Mouse (Mus musculus): ENCODE results near the gene Pphln1. TPM values are rescaled to one million over a fixed set of nuclear protein-coding genes. Genes with fewer than 3 reads are reported as not detected.
A peak's percentile ranks its signal among the peaks of the same experiment; 100 is the strongest.

Gene Pphln1
- polyA plus RNA-seq, 1 experiment from 2014 or later, result 22.3 TPM

DNA sequence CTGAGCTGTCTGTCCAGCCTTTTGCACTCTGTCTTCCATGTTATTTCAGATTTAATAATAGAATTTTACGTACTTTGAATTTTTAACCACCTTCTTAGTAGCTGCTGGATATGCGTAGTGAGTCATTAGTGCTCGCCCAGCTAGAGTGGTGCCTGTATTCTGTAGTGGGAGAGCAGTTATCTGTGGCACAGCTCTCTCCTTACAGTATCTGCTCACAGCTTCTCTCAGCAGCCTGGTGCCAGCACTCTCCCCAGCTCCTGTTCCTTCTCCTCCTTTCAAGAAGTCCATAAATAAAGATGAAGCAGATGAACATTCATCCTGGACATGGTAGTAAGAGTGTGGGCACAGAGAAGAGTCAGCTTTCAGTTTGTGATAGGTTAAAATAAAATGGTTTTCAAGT, 76.1 kb downstream of the Pphln1 start:
- Histone ChIP-seq H3K27me3 (replicated peaks; ENCODE audit: insufficient read depth, low read length) (no peaks in the 10 kb centered on the region), H3K27ac (ENCODE audit: low read length) (no peak overlapping the region), H3K4me1 (ENCODE audit: insufficient read depth, low read depth, low read length) (no peaks in the 10 kb centered on the region), H3K4me3 (ENCODE audit: low read depth, low read length) (no peak overlapping the region), H3K9ac (replicated peaks; ENCODE audit: low read depth) (no peak overlapping the region), H3K4me2 (replicated peaks; ENCODE audit: low read depth, low read length) (no peak overlapping the region), H3K9me3 (ENCODE audit: low read length) (no peaks in the 10 kb centered on the region), H3K36me3 (ENCODE audit: insufficient read depth, low read length) (no peaks in the 10 kb centered on the region)
- 86% methylated on average over 3 of the region's 3 CpGs for WGBS
- DNase-seq (ENCODE audit: low spot score) (no peak), ATAC-seq (no peak)
- TF ChIP-seq EP300 (IDR thresholded peaks at IDR 0.05), result no peak
- no peak for TF ChIP-seq CTCF (IDR thresholded peaks at IDR 0.05)

DNA sequence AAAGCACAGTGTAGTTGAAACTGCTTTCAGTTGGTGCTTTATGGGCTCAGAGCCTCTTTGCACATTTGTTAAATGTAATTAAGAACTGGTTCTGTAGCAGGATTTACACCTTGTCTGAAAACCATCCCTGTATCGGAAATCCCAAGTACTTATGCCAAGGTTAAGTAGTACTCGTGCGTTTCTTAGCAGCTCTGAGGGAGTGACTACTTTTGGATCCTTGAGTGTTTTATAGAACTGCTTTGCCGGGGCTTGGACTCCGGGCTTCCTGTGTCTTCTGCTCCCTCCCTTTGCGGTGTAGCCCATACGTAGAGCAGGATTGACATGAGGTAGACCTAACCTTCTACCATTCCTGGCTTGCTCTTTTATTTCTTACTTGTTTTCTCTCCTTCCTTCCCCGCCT, 77.5 kb downstream of the Pphln1 start:
- Histone ChIP-seq H3K9ac (replicated peaks; ENCODE audit: low read depth) (no peak overlapping the region), H3K4me1 (ENCODE audit: insufficient read depth, low read depth, low read length) (no peaks in the 10 kb centered on the region), H3K4me3 (ENCODE audit: low read depth, low read length) (no peak overlapping the region), H3K9me3 (ENCODE audit: low read length) (no peaks in the 10 kb centered on the region), H3K4me2 (replicated peaks; ENCODE audit: low read depth, low read length) (0 out of 2 replicates have a peak overlapping the region, but pooled peaks have one; percentile 9), H3K27me3 (replicated peaks; ENCODE audit: insufficient read depth, low read length) (no peaks in the 10 kb centered on the region), H3K27ac (ENCODE audit: low read length) (no peak overlapping the region), H3K36me3 (ENCODE audit: insufficient read depth, low read length) (no peaks in the 10 kb centered on the region)
- ATAC-seq, result peak; percentile 75
- WGBS, result 33% methylated on average over 8 of the region's 8 CpGs
- 0 out of 2 replicates have a peak, but pooled peaks have one; percentile 17 for TF ChIP-seq EP300 (IDR thresholded peaks at IDR 0.05)
- TF ChIP-seq CTCF (IDR thresholded peaks at IDR 0.05), result no peak
- DNase-seq (ENCODE audit: low spot score), result peak; percentile 73

DNA sequence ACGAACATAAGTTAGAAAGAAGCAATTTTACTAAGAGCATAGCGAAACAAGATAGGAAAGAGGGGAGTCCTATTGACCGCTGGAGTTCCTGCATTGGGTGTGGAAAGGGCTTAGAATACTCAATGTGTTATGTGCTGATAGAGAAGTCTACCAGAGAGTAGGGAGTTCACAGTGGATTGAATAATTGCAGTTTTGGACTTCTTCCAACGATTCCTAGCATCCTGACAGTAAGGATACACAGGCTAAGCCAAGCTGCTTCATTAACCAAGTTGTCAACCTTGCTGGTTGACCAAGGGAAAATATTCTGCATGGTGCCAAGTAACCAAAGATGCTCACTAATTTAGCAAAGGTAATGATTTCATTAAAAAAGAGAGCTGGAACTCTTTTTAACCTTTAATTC, 79.6 kb downstream of the Pphln1 start:
- no peak for DNase-seq (ENCODE audit: low spot score)
- Histone ChIP-seq H3K27ac (ENCODE audit: low read length) (no peak overlapping the region), H3K36me3 (ENCODE audit: insufficient read depth, low read length) (no peaks in the 10 kb centered on the region), H3K27me3 (replicated peaks; ENCODE audit: insufficient read depth, low read length) (no peaks in the 10 kb centered on the region), H3K9me3 (ENCODE audit: low read length) (no peaks in the 10 kb centered on the region), H3K4me3 (ENCODE audit: low read depth, low read length) (no peak overlapping the region), H3K9ac (replicated peaks; ENCODE audit: low read depth) (no peak overlapping the region), H3K4me1 (ENCODE audit: insufficient read depth, low read depth, low read length) (no peaks in the 10 kb centered on the region), H3K4me2 (replicated peaks; ENCODE audit: low read depth, low read length) (no peak overlapping the region)
- 61% methylated on average over 4 of the region's 4 CpGs for WGBS
- TF ChIP-seq EP300 (IDR thresholded peaks at IDR 0.05) (0 out of 2 replicates have a peak, but pooled peaks have one; percentile 20), CTCF (IDR thresholded peaks at IDR 0.05) (no peak)
- ATAC-seq, result no peak

DNA sequence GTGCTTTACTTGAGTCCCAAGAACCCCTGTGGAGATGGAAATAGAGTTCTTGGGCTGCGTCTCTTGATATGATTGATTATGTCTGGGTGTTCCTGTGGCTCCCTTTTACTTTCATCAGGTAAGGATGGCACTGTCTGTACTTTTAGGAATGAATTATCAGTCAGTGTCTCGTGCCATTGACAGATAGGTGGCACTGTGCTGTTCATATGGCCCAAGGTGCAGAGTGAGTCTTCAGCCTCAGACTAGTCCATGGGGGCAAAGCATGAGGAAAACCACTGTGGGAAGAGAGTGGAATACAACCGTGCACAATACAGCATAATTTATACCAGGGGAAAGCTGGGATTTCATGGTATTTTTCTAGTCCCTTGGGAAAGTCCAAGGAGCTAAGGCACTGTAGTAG, 80.5 kb downstream of the Pphln1 start:
- ATAC-seq (no peak), DNase-seq (ENCODE audit: low spot score) (no peak)
- no peak overlapping the region for H3K9ac ChIP-seq (replicated peaks; ENCODE audit: low read depth)
- H3K4me1 ChIP-seq (ENCODE audit: insufficient read depth, low read depth, low read length), result no peaks in the 10 kb centered on the region; the same call in 1 of the 2 replicates
- TF ChIP-seq CTCF (IDR thresholded peaks at IDR 0.05) (peak; percentile 40), EP300 (IDR thresholded peaks at IDR 0.05) (no peak)
- H3K9me3 ChIP-seq (ENCODE audit: low read length), result no peaks in the 10 kb centered on the region
- no peaks in the 10 kb centered on the region for H3K27me3 ChIP-seq (replicated peaks; ENCODE audit: insufficient read depth, low read length)
- H3K4me2 ChIP-seq (replicated peaks; ENCODE audit: low read depth, low read length), result no peak overlapping the region
- 81% methylated on average over 3 of the region's 3 CpGs for WGBS
- no peak overlapping the region for H3K4me3 ChIP-seq (ENCODE audit: low read depth, low read length)
- H3K27ac ChIP-seq (ENCODE audit: low read length), result no peak overlapping the region
- H3K36me3 ChIP-seq (ENCODE audit: insufficient read depth, low read length), result no peaks in the 10 kb centered on the region

DNA sequence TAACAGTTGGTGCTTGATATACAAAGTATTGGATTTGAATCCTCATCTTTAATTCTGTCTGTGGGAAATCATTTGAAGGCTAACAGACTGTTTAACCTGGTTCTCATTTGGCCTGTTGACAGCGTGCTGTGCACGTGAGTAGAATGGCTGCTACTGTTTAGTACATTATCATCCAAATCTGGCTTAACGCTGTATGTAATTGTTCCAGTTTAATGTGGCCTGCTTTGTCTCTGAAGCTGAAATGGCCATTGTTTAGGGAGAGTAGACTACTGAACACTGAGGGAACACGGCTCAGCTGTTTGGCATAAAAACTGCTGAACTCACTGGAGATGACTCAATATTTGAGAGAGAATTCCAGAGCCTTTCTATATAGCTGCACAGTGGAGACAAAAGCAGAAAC, 81.3 kb downstream of the Pphln1 start:
- H3K9ac ChIP-seq (replicated peaks; ENCODE audit: low read depth), result no peak overlapping the region
- no peaks in the 10 kb centered on the region for H3K9me3 ChIP-seq (ENCODE audit: low read length)

DNA sequence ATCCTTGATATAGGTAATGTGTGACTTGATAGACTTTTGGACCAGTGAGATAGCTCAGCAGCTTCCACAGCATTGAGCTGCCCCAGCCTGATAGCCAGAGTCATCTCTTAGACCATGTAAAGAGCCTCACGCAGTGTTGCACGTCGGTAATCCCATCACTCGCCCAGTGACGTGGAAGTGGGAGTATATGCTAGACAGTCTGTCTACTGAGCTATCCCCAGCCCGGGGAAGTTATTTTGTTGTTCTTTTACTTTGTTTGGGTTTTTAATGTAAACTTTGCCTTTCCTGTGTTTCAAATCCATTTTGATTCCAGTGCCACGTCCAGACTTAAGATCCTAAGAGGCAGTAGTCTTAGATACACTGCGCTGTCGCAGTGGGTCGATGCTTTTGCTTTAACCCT, 83.0 kb downstream of the Pphln1 start:
- no peaks in the 10 kb centered on the region for H3K27me3 ChIP-seq (replicated peaks; ENCODE audit: insufficient read depth, low read length)
- no peaks in the 10 kb centered on the region for H3K9me3 ChIP-seq (ENCODE audit: low read length)
- H3K4me1 ChIP-seq (ENCODE audit: insufficient read depth, low read depth, low read length), result no peaks in the 10 kb centered on the region; the same call in 1 of the 2 replicates
- no peaks in the 10 kb centered on the region for H3K36me3 ChIP-seq (ENCODE audit: insufficient read depth, low read length)
- H3K4me2 ChIP-seq (replicated peaks; ENCODE audit: low read depth, low read length), result no peak overlapping the region
- no peak overlapping the region for H3K4me3 ChIP-seq (ENCODE audit: low read depth, low read length)
- TF ChIP-seq EP300 (IDR thresholded peaks at IDR 0.05) (peak; percentile 81; the same call in 1 of the 2 replicates), CTCF (IDR thresholded peaks at IDR 0.05) (no peak)
- peak; percentile 71 for ATAC-seq
- WGBS, result 63% methylated on average over 10 of the region's 10 CpGs
- 0 out of 2 replicates have a peak overlapping the region, but pooled peaks have one; percentile 1 for H3K27ac ChIP-seq (ENCODE audit: low read length)
- peak; percentile 51 for DNase-seq (ENCODE audit: low spot score)
- no peak overlapping the region for H3K9ac ChIP-seq (replicated peaks; ENCODE audit: low read depth)

More for the DNA sequence above, 81.3 kb downstream of the Pphln1 start:
- 57% methylated on average over 4 of the region's 4 CpGs for WGBS
- DNase-seq (ENCODE audit: low spot score) (no peak), ATAC-seq (no peak)
- no peak overlapping the region for H3K4me2 ChIP-seq (replicated peaks; ENCODE audit: low read depth, low read length)
- H3K27ac ChIP-seq (ENCODE audit: low read length), result no peak overlapping the region
- no peak overlapping the region for H3K4me3 ChIP-seq (ENCODE audit: low read depth, low read length)
- H3K4me1 ChIP-seq (ENCODE audit: insufficient read depth, low read depth, low read length), result no peaks in the 10 kb centered on the region; the same call in 1 of the 2 replicates
- no peaks in the 10 kb centered on the region for H3K27me3 ChIP-seq (replicated peaks; ENCODE audit: insufficient read depth, low read length)
- no peaks in the 10 kb centered on the region for H3K36me3 ChIP-seq (ENCODE audit: insufficient read depth, low read length)
- TF ChIP-seq CTCF (IDR thresholded peaks at IDR 0.05) (no peak), EP300 (IDR thresholded peaks at IDR 0.05) (no peak)
